Mouse (Mus musculus) fibroblast of lung, adult 2 months (primary cell): Measurements from ENCODE around the gene Sae1.
A peak's percentile ranks its signal among the peaks of the same experiment; 100 is the strongest.

Source experiments
- DNase-seq: peaks from one replicate; pipeline ENCODE4 v3.0.0-alpha.2; 2011; ENCODE audit warnings: low read depth

Gene Sae1

DNA sequence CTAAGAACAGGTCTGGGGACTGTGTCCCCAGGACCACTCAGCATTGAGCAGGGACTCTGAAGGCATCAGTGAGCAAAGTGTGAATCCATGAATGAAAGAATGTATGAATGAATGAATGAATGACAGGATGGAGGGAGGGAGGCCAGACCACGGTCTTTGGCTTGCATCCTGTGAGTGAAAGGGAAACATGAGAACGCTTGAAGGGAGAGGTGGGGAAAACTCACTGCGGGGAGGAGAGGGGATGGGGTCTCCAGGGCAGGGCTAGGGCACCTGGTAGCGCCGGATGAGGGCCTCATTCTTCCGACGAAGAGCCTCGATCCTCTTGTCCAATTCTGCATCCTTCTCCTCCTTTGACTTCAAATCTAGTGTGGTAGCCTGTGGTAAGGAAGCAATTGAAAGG, 103.6 kb downstream of the Sae1 start:
- no peak for DNase-seq

DNA sequence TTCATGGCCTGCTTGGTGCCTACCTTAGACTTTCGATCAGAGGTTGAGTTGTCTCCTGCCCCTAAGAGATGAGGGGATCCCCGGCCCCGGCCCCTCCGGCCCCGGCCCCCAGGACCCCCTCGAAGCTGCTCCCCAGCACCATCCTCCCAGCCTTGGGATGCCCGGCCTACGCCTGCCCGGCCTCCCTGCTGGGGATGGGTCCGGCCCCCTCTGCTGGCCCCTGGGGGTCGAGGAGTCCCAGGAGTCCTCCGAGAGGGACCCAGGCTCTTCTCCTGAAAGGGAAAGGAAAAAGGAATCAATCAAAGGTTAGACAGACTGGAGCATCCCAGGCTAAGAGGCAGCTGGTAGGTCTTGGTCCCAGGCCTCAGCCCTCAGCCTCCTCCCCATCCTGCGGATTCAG, 105.3 kb downstream of the Sae1 start:
- DNase-seq = no peak

DNA sequence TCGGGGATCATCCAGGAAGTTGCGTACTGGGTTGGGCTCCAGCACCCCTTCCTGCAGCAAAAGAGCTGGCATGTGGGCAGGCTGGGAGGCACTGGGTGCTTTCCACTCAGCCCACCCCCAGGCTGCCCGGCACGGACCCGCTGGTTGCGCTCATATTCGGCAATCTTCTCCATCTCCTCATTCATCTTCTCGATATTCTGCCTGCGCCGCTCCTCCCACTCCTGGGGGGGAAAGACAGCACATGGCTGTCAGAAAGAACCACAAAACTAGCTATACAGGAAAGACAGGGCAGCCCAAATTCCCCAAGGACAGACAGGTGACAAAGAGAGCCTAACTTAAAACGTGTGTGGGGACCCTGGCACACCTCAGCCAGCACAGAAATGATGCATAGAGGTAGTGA, 106.9 kb downstream of the Sae1 start:
- DNase-seq = no peak

DNA sequence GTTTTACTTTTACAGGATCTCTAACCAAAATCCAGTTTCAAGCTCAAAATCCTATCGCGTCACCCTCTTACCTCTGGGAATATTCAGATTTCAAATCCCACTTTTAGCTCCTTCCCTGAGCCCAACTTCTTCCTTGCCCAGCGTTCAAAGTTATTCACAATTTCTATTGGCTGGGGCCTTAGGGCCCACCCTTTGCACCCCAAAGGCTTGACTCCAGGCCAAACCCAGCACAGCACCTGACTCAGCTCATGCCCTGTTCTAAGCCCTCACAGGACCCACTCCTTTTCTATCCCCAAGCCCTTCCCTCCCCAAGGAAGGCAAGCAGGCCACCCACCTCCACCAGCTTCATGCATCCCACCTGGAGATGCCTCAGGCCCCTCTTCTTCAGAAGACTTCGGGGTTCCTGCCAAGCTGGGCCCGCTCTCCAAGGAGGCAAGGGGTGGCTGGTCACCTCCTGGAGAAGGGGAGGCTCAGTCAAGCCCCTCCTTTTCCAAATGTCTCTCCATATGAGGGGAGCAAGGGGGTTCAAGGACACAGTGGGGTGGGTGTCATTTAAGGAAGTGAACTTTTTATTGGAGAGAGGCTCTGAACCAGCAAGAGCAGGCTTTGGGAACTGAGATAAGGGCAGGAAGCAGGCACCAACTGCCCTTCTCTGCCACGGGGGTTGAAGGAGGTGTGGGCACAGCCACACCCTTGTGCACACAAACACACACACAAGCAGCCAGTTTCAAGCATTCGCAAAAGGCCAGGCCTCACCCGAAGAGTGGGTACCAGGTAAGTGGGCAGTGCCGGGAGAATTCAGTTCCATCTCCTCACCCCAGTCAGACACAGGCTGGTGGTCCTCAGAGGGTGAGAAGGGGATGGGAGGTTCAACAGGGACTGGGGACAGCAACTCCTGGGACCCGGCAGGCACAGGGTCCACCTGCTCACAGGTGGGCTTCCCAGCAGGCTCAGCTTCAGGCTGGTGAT, 112.4 kb downstream of the Sae1 start:
- DNase-seq = no peak

DNA sequence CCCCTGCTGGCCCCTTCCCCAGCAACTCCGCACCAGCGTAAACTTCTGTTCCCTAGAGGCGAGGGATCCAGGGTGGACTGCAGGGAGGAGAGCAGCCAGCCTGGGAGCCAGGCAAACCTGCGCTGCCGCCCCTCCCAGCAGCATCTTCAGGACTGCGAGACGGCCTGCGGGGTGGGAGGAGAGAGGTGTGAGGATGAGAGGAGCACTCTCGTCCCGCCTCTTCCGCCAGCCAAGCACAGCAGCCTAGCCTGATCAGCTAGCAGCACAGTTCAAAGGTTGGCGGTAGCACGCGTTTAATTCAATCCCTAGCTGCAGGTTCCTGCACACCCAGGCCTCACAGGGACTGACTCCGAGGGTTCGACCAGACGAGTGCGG, 113.9 kb downstream of the Sae1 start:
- no peak for DNase-seq

DNA sequence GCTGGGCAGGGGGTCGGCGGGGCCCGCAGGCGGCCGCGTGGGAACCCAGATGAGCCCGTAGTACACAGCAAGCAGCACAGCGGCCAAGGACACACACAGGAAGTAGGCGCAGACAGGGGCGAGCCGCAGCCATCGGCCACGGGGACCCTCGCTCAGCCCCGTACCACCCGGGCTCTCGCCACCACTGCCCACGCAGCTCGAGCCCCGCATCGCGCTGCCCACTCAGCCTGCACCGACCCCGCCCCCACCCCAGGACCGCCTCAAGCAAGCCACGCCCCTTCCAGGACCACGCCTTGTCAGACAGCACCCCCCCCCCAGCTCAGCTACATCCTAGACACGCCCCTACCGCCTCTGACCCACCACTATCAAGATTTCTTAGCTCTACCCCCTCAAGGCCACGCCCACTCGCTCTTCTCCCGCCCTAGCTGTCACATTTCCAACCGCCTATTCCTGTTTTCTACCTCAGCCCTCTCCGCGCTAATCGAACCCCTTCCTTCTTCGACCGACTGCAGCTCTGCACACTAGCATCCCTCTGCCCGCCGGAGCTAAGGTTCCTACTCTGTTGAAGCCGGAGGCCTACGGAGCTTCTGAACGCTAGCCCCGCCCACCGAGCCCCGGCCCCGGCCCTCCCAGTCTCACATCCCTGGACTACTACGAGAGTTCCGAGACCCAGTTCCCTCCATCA, 114.4 kb downstream of the Sae1 start, which contains the start of gene Inafm1:
Gene Inafm1 (minus strand): TSS at position 537 of the 685 bp plus-strand sequence.
- peak; percentile 76 for DNase-seq

DNA sequence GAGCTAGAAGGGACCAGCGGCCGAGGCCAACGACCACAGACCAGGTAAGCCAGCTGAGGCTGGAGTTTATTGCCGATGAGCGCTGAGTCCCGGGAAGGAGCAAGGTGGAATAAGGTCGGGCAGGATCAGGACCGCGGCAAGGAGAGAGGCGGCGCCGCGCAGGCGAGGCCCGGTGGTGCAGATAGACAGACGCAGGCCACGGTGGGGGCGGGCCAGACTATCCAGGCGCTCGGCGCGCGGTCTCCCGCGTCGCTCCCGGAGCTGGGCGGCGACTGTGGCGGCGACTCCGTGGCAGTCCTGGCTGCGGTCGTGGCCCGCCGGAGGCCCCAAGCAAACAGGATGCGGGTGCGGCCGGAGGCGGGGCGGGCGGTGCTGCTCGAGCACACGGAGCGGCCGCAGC, 114.9 kb downstream of the Sae1 start:
- DNase-seq = no peak

DNA sequence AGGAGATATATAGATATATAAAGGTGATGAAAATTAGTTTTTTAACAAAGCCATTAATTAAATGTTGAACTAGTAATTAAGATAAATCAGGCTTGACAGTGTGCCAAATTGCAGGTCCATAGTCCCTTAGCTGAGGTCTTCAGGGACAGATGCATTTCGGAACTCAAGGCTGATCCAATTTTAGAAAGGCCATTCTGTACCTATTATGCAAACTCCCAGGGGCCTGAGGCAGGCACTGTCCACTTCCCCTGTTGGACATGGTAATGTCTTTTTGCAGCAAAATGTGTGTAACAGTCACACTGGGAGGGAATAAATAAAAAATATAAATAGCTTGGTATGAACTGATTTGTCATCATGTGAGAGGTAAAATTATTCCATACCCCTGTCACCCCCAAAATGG, 116.5 kb downstream of the Sae1 start:
- DNase-seq = no peak
